Mouse (Mus musculus) embryonic facial prominence, embryonic 11.5 days (tissue): ENCODE data around the gene Atxn7l1. TPM values are rescaled to one million over a fixed set of nuclear protein-coding genes. Genes with fewer than 3 reads are reported as not detected.
A peak's percentile ranks its signal among the peaks of the same experiment; 100 is the strongest.

Source experiments
- ATAC-seq: fragments of 200-750 bp; cut with Nextera tagmentation; replicated peaks from 2 replicates; pipeline ENCODE4 v1.8.0; 2017; ENCODE audit warnings: low read depth; ENCODE audit not compliant: insufficient number of reproducible peaks, low FRiP score, low TSS enrichment
- DNase-seq: peaks from one replicate; pipeline ENCODE4 v3.0.0-alpha.2; 2015; ENCODE audit warnings: low spot score
- H3K27ac ChIP-seq: fragments of 300-500 bp; sonication (generic); replicated peaks from 2 replicates; pipeline ENCODE4 v1.5.1; 2014; ENCODE audit warnings: mild to moderate bottlenecking, low read depth, low read length, control low read depth
- H3K27me3 ChIP-seq: fragments of 300-500 bp; sonication (generic); 2 replicates; pipeline ENCODE4 v1.6.1; 2014; ENCODE audit warnings: mild to moderate bottlenecking, low read length, moderate library complexity, mixed read lengths; ENCODE audit not compliant: control insufficient read depth, insufficient read depth
- H3K36me3 ChIP-seq: fragments of 300-500 bp; sonication (generic); replicated peaks from 2 replicates; pipeline ENCODE4 v1.6.1; 2014; ENCODE audit warnings: low read depth, mild to moderate bottlenecking, low read length, moderate library complexity, mixed read lengths; ENCODE audit not compliant: control insufficient read depth, insufficient read depth
- H3K4me1 ChIP-seq: fragments of 300-500 bp; sonication (generic); 2 replicates; pipeline ENCODE4 v1.6.1; 2014; ENCODE audit warnings: low read length, mixed read lengths; ENCODE audit not compliant: control insufficient read depth, insufficient read depth
- H3K4me2 ChIP-seq: fragments of 300-500 bp; sonication (generic); 2 replicates; pipeline ENCODE4 v1.6.1; 2014; ENCODE audit warnings: low read depth, mild to moderate bottlenecking, control low read depth, low read length, moderate library complexity
- H3K4me3 ChIP-seq: fragments of 300-500 bp; sonication (generic); 2 replicates; pipeline ENCODE4 v1.5.1; 2014; ENCODE audit warnings: low read depth, low read length, control low read depth
- H3K9ac ChIP-seq: fragments of 300-500 bp; sonication (generic); replicated peaks from 2 replicates; pipeline ENCODE4 v1.6.1; 2014; ENCODE audit warnings: mild to moderate bottlenecking, control low read depth, low read length
- H3K9me3 ChIP-seq: fragments of 300-500 bp; sonication (generic); replicated peaks from 2 replicates; pipeline ENCODE4 v1.6.1; 2016; ENCODE audit warnings: mild to moderate bottlenecking, low read length, inconsistent platforms, mixed read lengths; ENCODE audit not compliant: control insufficient read depth
- WGBS: fragments of 180-500 bp; shearing (Covaris S2); extraction: QIAGEN DNeasy Blood & Tissue Kit; methylation state at CpG from one replicate; pipeline ENCODE4 v1.1.7; 2014; 5-methylcytosine and 5-hydroxymethylcytosine counted together
- polyA plus RNA-seq: library from polyadenylated mRNA; unstranded; fragments of >200 nt; fragmentation: Nextera tagmentation; extraction: Ambion mirVana; gene quantifications from 2 replicates; pipeline ENCODE4 v1.2.1, GENCODE M21; 2014

The Atxn7l1 gene
- polyA plus RNA-seq, 1 experiment from 2014 or later, result 18.9 TPM

- Histone ChIP-seq H3K4me3 (no peak overlapping the region), H3K36me3 (no peaks in the 10 kb centered on the region), H3K27me3 (no peaks in the 10 kb centered on the region), H3K4me2 (no peak overlapping the region), H3K4me1 (no peaks in the 10 kb centered on the region), H3K9ac (no peak overlapping the region), H3K9me3 (no peaks in the 10 kb centered on the region), H3K27ac (no peak overlapping the region)
- DNase-seq, result no peak
- WGBS, result 86% methylated on average over 1 of the region's 1 CpGs
- no peak for ATAC-seq
Measured at GRCm38 (mm10) chr12:33137857-33138256, 9.6 kb upstream of the Atxn7l1 start.

- no peaks in the 10 kb centered on the region for H3K27me3 ChIP-seq
- 81% methylated on average over 3 of the region's 3 CpGs for WGBS
- no peak overlapping the region for H3K4me3 ChIP-seq
- H3K36me3 ChIP-seq, result no peaks in the 10 kb centered on the region
- 0 out of 2 replicates have a peak, but pooled peaks have one; percentile 48 for ATAC-seq
- no peak overlapping the region for H3K27ac ChIP-seq
- no peaks in the 10 kb centered on the region for H3K4me1 ChIP-seq
- H3K9ac ChIP-seq, result no peak overlapping the region
- H3K9me3 ChIP-seq, result no peaks in the 10 kb centered on the region
- no peak overlapping the region for H3K4me2 ChIP-seq
- no peak for DNase-seq
Measured at GRCm38 (mm10) chr12:33139083-33139482, 8.4 kb upstream of the Atxn7l1 start.

GRCm38 (mm10) chr12:33144456-33144855, 3.0 kb upstream of the Atxn7l1 start:
- Histone ChIP-seq H3K36me3 (no peaks in the 10 kb centered on the region), H3K4me2 (no peak overlapping the region), H3K27me3 (0 out of 2 replicates have a peak, but pooled peaks cover 4% of the 10 kb centered on the region), H3K4me3 (no peak overlapping the region), H3K4me1 (0 out of 2 replicates have a peak, but pooled peaks cover 3% of the 10 kb centered on the region), H3K27ac (no peak overlapping the region), H3K9me3 (no peaks in the 10 kb centered on the region), H3K9ac (no peak overlapping the region)
- 64% methylated on average over 8 of the region's 8 CpGs for WGBS
- DNase-seq (no peak), ATAC-seq (no peak)

- no peaks in the 10 kb centered on the region for H3K36me3 ChIP-seq
- peak overlapping the region; percentile 43 for H3K4me3 ChIP-seq
- 0 out of 2 replicates have a peak, but pooled peaks cover 4% of the 10 kb centered on the region for H3K27me3 ChIP-seq
- ATAC-seq, result peak; percentile 57
- 5% methylated on average over 29 of the region's 29 CpGs for WGBS
- DNase-seq, result peak; percentile 59
- H3K9me3 ChIP-seq, result no peaks in the 10 kb centered on the region
- peak overlapping the region; percentile 94 for H3K4me2 ChIP-seq
- peak overlapping the region; percentile 70 for H3K9ac ChIP-seq
- 0 out of 2 replicates have a peak, but pooled peaks cover 3% of the 10 kb centered on the region for H3K4me1 ChIP-seq
- no peak overlapping the region for H3K27ac ChIP-seq
Measured at GRCm38 (mm10) chr12:33146622-33147433, 665 bp upstream of the Atxn7l1 start.

GRCm38 (mm10) chr12:33149544-33150190, 2.2 kb downstream of the Atxn7l1 start:
- H3K36me3 ChIP-seq, result no peaks in the 10 kb centered on the region
- H3K9me3 ChIP-seq, result no peaks in the 10 kb centered on the region
- 96% methylated on average over 16 of the region's 16 CpGs for WGBS
- H3K9ac ChIP-seq, result no peak overlapping the region
- H3K4me2 ChIP-seq, result no peak overlapping the region
- no peak overlapping the region for H3K27ac ChIP-seq
- no peak for ATAC-seq
- no peak overlapping the region for H3K4me3 ChIP-seq
- H3K4me1 ChIP-seq, result 0 out of 2 replicates have a peak, but pooled peaks cover 3% of the 10 kb centered on the region
- DNase-seq, result no peak
- 0 out of 2 replicates have a peak, but pooled peaks cover 4% of the 10 kb centered on the region for H3K27me3 ChIP-seq

- 83% methylated on average over 7 of the region's 7 CpGs for WGBS
- H3K9ac ChIP-seq, result no peak overlapping the region
- H3K9me3 ChIP-seq, result no peaks in the 10 kb centered on the region
- H3K27me3 ChIP-seq, result no peaks in the 10 kb centered on the region
- no peak overlapping the region for H3K4me2 ChIP-seq
- ATAC-seq, result no peak
- H3K36me3 ChIP-seq, result no peaks in the 10 kb centered on the region
- H3K4me1 ChIP-seq, result 0 out of 2 replicates have a peak, but pooled peaks cover 3% of the 10 kb centered on the region
- DNase-seq, result no peak
- no peak overlapping the region for H3K27ac ChIP-seq
- H3K4me3 ChIP-seq, result no peak overlapping the region
Measured at GRCm38 (mm10) chr12:33153131-33153530, 5.6 kb downstream of the Atxn7l1 start.

- H3K4me1 ChIP-seq, result no peaks in the 10 kb centered on the region
- no peak for DNase-seq
- H3K27ac ChIP-seq, result no peak overlapping the region
- H3K4me2 ChIP-seq, result no peak overlapping the region
- WGBS, result 93% methylated on average over 3 of the region's 3 CpGs
- no peak for ATAC-seq
- H3K4me3 ChIP-seq, result no peak overlapping the region
- no peaks in the 10 kb centered on the region for H3K36me3 ChIP-seq
- no peaks in the 10 kb centered on the region for H3K9me3 ChIP-seq
- no peaks in the 10 kb centered on the region for H3K27me3 ChIP-seq
- no peak overlapping the region for H3K9ac ChIP-seq
Measured at GRCm38 (mm10) chr12:33153850-33154249, 6.4 kb downstream of the Atxn7l1 start.

GRCm38 (mm10) chr12:33154732-33155131, 7.2 kb downstream of the Atxn7l1 start:
- H3K4me2 ChIP-seq, result no peak overlapping the region
- no peak overlapping the region for H3K9ac ChIP-seq
- ATAC-seq (no peak), DNase-seq (no peak)
- H3K27me3 ChIP-seq, result no peaks in the 10 kb centered on the region
- H3K9me3 ChIP-seq, result no peaks in the 10 kb centered on the region
- no peak overlapping the region for H3K27ac ChIP-seq
- H3K36me3 ChIP-seq, result no peaks in the 10 kb centered on the region
- WGBS, result 91% methylated on average over 3 of the region's 3 CpGs
- H3K4me1 ChIP-seq, result no peaks in the 10 kb centered on the region
- no peak overlapping the region for H3K4me3 ChIP-seq
